Mouse (Mus musculus): ENCODE results near the gene Gpr141.

GRCm38 (mm10) chr13:19767202-19767601 lies 56.9 kb downstream of the Gpr141 start:
- TF ChIP-seq ZNF384 (IDR thresholded peaks at IDR 0.05; ENCODE audit: low read depth, low read length) (no peak), CHD2 (IDR thresholded peaks at IDR 0.05; ENCODE audit: low read depth, low read length) (no peak), MAFK (IDR thresholded peaks at IDR 0.05; ENCODE audit: insufficient read depth, low read depth, low read length) (no peak), ZC3H11A (IDR thresholded peaks at IDR 0.05; ENCODE audit: borderline replicate concordance, low read depth, low read length) (no peak), HCFC1 (IDR thresholded peaks at IDR 0.05; ENCODE audit: borderline replicate concordance, insufficient read depth, low read length) (no peak)
